Mouse (Mus musculus) stomach, embryonic 14.5 days (tissue): ENCODE data around the gene Slc44a1. TPM values are rescaled to one million over a fixed set of nuclear protein-coding genes. Genes with fewer than 3 reads are reported as not detected.

Experiments used
- ATAC-seq: fragments of 200-750 bp; cut with Nextera tagmentation; 2 replicates; pipeline ENCODE4 v1.8.0; 2017; ENCODE audit warnings: low read depth, moderate TSS enrichment; ENCODE audit not compliant: insufficient number of reproducible peaks, insufficient read depth, low FRiP score
- H3K27ac ChIP-seq: fragments of 300-500 bp; sonication (generic); 2 replicates; pipeline ENCODE4 v1.5.1; 2014; ENCODE audit warnings: mild to moderate bottlenecking, low read length, moderate library complexity, mixed read lengths
- H3K27me3 ChIP-seq: fragments of 300-500 bp; sonication (generic); 2 replicates; pipeline ENCODE4 v1.6.1; 2014; ENCODE audit warnings: low read length, control low read depth, mixed read lengths; ENCODE audit not compliant: control insufficient read depth, insufficient read depth
- H3K36me3 ChIP-seq: fragments of 300-500 bp; sonication (generic); 2 replicates; pipeline ENCODE4 v1.6.1; 2014; ENCODE audit warnings: mild to moderate bottlenecking, control low read depth, low read length, moderate library complexity, mixed read lengths; ENCODE audit not compliant: control insufficient read depth, insufficient read depth
- H3K4me1 ChIP-seq: fragments of 300-500 bp; sonication (generic); 2 replicates; pipeline ENCODE4 v1.6.1; 2014; ENCODE audit warnings: low read length, control low read depth, mixed read lengths; ENCODE audit not compliant: control insufficient read depth, insufficient read depth
- H3K4me2 ChIP-seq: fragments of 300-500 bp; sonication (generic); replicated peaks from 2 replicates; pipeline ENCODE4 v1.6.1; 2014; ENCODE audit warnings: low read depth, low read length, control low read depth
- H3K4me3 ChIP-seq: fragments of 300-500 bp; sonication (generic); 2 replicates; pipeline ENCODE4 v1.5.1; 2014; ENCODE audit warnings: low read depth, low read length, control low read depth
- H3K9ac ChIP-seq: fragments of 300-500 bp; sonication (generic); replicated peaks from 2 replicates; pipeline ENCODE4 v1.6.1; 2014; ENCODE audit warnings: low read depth, mild to moderate bottlenecking, control low read depth, low read length, moderate library complexity, mixed read lengths
- H3K9me3 ChIP-seq: fragments of 300-500 bp; sonication (generic); 2 replicates; pipeline ENCODE4 v1.6.1; 2016; ENCODE audit warnings: low read depth, low read length, control low read depth; ENCODE audit not compliant: control insufficient read depth
- WGBS: fragments of 180-500 bp; shearing (Covaris S2); extraction: QIAGEN DNeasy Blood & Tissue Kit; methylation state at CpG from one replicate; pipeline ENCODE4 v1.1.7; 2014; 5-methylcytosine and 5-hydroxymethylcytosine counted together
- polyA plus RNA-seq: library from polyadenylated mRNA; unstranded; fragments of >200 nt; fragmentation: Nextera tagmentation; extraction: Ambion mirVana; gene quantifications from 2 replicates; pipeline ENCODE4 v1.2.1, GENCODE M21; 2014

Gene Slc44a1
- polyA plus RNA-seq, 1 experiment from 2014 or later = 39.4 TPM

DNA sequence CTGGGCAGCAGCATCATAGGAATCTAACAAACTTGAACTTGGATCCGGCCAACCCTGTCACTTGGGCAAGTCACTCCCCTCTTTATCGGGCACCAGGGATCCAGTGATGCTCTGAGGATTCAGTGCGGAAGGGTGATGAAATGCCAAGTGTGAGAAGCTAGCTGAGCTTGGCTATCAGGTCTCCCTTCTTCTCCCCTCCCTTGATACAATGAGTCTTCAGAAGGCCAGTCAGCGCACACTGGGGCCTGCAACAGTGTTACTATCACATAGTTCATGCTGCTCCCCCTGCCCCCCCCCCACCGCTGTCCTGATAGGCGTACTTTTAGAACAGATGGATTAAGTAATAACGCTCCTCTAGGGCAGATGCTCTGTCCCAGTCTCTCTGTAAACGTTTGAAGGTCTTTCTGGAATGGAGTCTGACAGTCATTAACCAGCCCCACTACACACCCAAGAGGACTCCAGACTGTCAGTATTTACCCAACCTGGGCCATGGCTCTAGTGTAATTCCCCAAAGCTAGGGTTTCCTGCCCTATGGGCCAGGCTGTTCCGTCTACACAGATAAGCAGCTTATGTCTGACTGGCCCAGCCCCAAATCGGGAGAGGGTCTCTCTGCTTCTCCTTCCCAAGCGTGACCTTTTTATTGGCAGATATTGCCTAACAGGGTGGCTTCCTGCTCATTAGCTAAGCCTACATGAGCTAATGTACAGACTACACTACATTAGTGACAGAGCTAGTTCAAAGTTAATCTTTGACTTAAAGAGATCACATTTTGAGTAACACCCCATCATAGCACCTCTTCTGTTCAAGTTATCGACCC lies 155.2 kb downstream of the Slc44a1 start:
- Histone ChIP-seq H3K9ac (no peak overlapping the region), H3K9me3 (no peaks in the 10 kb centered on the region), H3K27ac (no peak overlapping the region), H3K27me3 (no peaks in the 10 kb centered on the region), H3K4me3 (no peak overlapping the region), H3K4me2 (no peak overlapping the region), H3K4me1 (no peaks in the 10 kb centered on the region), H3K36me3 (no peaks in the 10 kb centered on the region)
- peak; percentile 78; the same call in 1 of the 2 replicates for ATAC-seq
- WGBS = 68% methylated on average over 12 of the region's 12 CpGs

DNA sequence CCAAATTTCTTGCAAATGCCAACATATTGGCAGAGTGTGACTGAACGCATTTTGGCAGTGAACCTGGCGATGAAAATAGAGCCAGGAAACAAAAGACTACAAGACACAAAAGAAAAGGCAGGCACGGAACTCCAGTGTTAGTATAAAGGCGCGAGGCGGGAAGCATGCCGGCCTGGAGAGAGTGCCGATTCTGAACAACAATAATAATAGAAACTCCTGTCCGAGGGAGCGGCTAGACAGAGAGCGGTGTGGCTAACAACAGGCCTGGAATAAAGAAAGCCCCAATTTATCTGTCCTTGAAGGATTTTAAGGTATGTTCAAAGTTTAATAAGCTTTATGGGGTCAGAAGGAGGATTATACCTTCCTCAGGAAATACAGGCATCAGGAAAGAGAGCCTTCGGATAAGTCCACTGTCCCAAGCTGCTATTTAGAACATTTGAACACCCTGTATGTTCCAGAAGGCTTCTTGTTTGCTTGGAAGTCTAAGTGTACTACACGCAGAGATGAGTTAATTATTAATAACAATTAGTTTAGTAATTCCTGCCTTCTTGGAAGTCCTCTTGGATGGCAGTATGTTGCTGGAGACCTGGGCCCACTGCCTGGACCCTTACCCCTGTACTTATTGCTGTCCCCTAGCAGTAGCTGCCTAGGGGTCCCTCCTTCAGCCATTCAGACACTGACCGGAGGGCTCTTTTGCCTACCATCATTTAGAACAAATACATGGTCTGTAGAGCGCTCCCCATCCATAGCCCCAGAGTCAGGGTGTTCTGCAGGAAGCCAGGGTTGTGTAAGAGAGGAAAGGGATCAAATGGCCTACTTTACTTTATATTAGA lies 156.1 kb downstream of the Slc44a1 start:
- Histone ChIP-seq H3K4me3 (no peak overlapping the region), H3K4me1 (no peaks in the 10 kb centered on the region), H3K27me3 (no peaks in the 10 kb centered on the region), H3K27ac (no peak overlapping the region), H3K4me2 (no peak overlapping the region), H3K9ac (no peak overlapping the region), H3K9me3 (no peaks in the 10 kb centered on the region), H3K36me3 (no peaks in the 10 kb centered on the region)
- ATAC-seq = no peak
- 70% methylated on average over 15 of the region's 15 CpGs for WGBS

DNA sequence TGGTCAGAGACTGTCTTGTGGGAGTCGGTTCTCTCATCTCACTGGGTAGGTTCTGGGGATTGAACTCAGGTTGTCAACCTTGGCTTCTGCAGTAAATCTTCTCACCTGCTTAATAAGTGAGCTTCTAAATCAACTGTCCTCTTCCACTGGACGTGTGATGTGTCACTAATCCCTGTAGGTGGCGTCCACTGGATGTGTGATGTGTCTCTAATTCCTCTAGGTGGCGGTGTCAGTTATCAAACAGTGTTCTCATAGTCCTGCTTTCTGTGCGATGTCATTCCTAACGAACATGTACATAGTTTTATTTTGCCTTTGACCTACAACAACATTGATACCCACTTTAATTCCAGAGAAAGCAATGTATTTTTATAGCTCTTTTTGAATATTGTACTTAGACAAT lies 160.2 kb downstream of the Slc44a1 start:
- Histone ChIP-seq H3K4me2 (no peak overlapping the region), H3K27ac (no peak overlapping the region), H3K36me3 (no peaks in the 10 kb centered on the region), H3K9ac (no peak overlapping the region), H3K4me1 (no peaks in the 10 kb centered on the region), H3K9me3 (no peaks in the 10 kb centered on the region), H3K27me3 (no peaks in the 10 kb centered on the region), H3K4me3 (no peak overlapping the region)
- WGBS = 49% methylated on average over 6 of the region's 6 CpGs
- ATAC-seq = no peak

DNA sequence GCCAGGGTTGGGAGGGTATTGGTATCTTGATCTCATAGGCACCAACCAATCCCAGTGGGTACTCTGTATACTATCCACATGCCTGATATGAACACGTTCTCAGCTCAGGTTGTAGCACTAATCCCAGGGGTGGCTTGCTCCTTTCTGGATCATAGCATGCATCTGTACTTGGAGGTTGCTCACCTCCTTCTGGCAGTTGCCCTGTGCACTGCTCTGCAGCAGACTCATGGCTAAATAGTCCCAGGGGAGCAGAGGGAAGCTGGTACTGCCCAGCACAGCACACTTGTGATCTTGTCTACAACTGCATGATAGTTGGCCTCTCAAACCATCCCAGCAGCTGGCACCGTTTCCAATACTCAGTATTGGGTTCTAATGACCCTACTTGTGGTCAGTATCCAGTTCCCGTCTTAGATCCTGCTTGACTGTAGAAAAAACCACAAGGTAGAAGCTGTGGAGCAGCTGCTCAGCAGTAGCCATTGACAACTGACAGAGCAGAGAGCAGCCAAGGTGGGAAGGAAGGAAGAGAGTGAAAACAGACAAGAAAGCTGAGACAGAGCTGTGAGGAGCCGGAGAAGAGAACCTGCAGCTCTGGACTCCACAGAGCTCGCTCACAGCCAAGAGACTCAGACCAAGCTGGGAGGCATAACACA lies 174.5 kb downstream of the Slc44a1 start:
- 89% methylated on average over 5 of the region's 5 CpGs for WGBS
- Histone ChIP-seq H3K4me2 (no peak overlapping the region), H3K4me3 (no peak overlapping the region), H3K4me1 (no peaks in the 10 kb centered on the region), H3K36me3 (no peaks in the 10 kb centered on the region), H3K9ac (no peak overlapping the region), H3K27ac (no peak overlapping the region), H3K9me3 (no peaks in the 10 kb centered on the region), H3K27me3 (no peaks in the 10 kb centered on the region)
- ATAC-seq = no peak

DNA sequence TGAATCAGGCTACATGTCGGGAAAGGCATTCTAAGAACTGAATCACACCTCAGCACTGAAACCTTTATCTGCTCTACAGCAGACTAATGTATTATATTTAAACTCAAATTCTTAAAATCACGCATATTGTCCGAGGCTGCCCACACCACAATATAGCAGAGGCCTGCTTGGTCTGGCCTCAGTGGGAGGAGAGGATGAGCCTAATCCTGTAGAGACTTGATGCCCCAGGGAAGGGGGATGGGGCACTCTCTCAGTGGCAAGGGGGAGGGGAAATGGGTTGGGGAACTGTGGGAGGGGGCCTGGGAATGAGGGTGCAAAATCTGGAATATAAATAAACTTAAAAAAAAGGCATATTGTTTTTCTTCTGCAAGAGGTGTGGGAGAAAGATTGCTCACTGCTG lies 177.8 kb downstream of the Slc44a1 start:
- H3K36me3 ChIP-seq = no peaks in the 10 kb centered on the region
- no peak overlapping the region for H3K4me3 ChIP-seq
- no peak overlapping the region for H3K27ac ChIP-seq
- H3K27me3 ChIP-seq = no peaks in the 10 kb centered on the region
- no peak for ATAC-seq
- WGBS = 54% methylated on average over 3 of the region's 3 CpGs
- H3K9me3 ChIP-seq = no peaks in the 10 kb centered on the region
- H3K4me2 ChIP-seq = no peak overlapping the region
- H3K4me1 ChIP-seq = no peaks in the 10 kb centered on the region
- no peak overlapping the region for H3K9ac ChIP-seq

DNA sequence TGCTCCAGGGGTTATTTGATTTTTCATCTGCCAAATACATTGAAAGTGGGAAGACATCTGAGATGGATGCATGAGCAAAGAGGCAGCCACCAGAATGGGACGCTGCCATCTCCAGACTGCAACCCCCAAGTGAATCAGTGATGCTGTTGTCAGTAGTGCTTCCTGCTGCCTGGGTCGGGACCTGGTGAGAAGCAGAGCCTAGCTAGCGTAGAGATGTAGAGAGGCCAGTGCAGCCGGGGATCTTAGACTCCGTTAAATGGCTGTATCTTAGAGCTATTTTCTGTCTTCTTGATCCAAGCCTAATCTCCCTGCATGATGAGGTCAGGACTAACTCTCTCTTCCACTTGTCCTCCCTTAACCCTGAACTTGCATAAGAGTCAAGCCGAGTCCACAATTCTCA lies 179.9 kb downstream of the Slc44a1 start:
- WGBS = 81% methylated on average over 6 of the region's 6 CpGs
- Histone ChIP-seq H3K36me3 (no peaks in the 10 kb centered on the region), H3K4me3 (no peak overlapping the region), H3K9ac (no peak overlapping the region), H3K27ac (no peak overlapping the region), H3K9me3 (no peaks in the 10 kb centered on the region), H3K27me3 (no peaks in the 10 kb centered on the region), H3K4me2 (no peak overlapping the region), H3K4me1 (no peaks in the 10 kb centered on the region)
- ATAC-seq = no peak

DNA sequence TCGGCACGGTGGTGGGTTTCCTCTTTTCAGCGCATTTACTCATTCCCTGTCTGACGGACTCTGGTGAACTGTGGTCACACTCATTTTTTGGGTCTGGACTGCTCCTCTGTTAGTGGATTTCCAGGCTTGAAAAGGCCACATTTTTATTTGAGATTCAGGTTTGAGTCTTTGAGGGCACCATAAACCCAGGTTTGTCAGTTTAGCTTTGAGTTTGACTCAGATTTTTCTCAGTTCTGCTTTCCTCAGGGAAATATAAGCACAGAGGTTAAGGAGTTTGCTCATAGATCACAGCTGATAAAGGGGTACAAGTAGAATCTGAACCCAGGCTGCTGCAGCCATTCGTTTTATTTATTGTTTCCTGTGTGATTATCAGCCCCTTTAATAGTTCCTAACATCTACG lies 180.9 kb downstream of the Slc44a1 start:
- Histone ChIP-seq H3K4me3 (no peak overlapping the region), H3K4me1 (no peaks in the 10 kb centered on the region), H3K36me3 (no peaks in the 10 kb centered on the region), H3K9ac (no peak overlapping the region), H3K9me3 (no peaks in the 10 kb centered on the region), H3K27ac (no peak overlapping the region), H3K27me3 (no peaks in the 10 kb centered on the region), H3K4me2 (no peak overlapping the region)
- no peak for ATAC-seq
- WGBS = 49% methylated on average over 6 of the region's 6 CpGs

DNA sequence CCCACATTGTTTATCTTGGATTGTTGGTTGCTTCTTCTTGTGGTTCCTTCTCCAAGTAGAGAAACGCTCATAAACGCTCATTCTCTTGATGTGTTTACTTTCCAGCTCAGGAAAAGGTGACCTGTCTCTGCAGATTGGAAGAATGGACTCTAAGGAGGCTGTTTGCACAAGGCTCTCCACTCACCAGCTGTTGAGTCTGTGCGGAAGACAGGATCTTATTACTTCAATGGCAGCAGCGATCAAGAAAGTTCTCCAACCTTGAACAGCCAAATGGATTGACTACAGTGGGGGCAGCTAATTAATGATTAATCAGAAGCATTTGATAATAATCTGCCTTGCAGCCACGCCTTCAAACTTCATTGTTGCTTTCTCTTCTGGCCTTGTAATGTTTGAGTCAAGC lies 181.3 kb downstream of the Slc44a1 start:
- H3K27ac ChIP-seq = no peak overlapping the region
- no peak overlapping the region for H3K4me3 ChIP-seq
- no peaks in the 10 kb centered on the region for H3K27me3 ChIP-seq
- no peaks in the 10 kb centered on the region for H3K4me1 ChIP-seq
- H3K9ac ChIP-seq = no peak overlapping the region
- WGBS = 26% methylated on average over 5 of the region's 5 CpGs
- H3K36me3 ChIP-seq = no peaks in the 10 kb centered on the region
- 0 out of 2 replicates have a peak, but pooled peaks have one; percentile 58 for ATAC-seq
- no peaks in the 10 kb centered on the region for H3K9me3 ChIP-seq
- H3K4me2 ChIP-seq = no peak overlapping the region
